Comparison of ENCODE assay signal across 17 mouse cellular contexts in the genomic region with DNA sequence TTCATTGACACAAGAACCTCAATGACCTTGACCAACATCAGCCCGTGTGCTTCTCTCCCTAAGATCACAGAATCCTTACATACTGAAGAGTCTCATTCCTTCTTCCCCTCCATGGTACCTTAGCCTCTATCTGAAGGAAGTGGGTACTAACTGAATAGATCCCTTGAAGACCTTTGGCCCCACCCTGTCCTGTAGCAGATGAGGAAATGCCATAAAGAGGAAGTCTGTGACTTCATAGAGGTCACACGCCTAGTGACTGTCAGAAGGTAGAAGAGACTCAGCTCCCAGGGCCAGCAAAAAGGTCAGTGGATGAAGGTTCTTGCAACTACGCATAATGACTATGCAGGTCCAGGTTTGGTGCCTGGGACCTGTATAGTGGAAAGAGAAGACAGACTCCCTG. TPM values are rescaled to one million over a fixed set of nuclear protein-coding genes. Genes with fewer than 3 reads are reported as not detected.
DNase-seq lines count a peak whose midpoint lies in the region; ATAC-seq and TF ChIP-seq lines count a peak whose summit lies in the region.
"Had no signal": no experiment of that assay in that cellular context is flagged by ENCODE, and none has a peak within 500 bp of the region (broad histone marks: within the 10 kb centered on the region; RNA-seq: fewer than 3 reads in every experiment).

No protein-coding gene starts in this region.

- H3K9ac ChIP-seq in midbrain, embryonic 14.5 days (replicated peaks; ENCODE audit: low read length): no peak overlapping the region
- H3K9ac ChIP-seq: heart, embryonic 13.5 days; limb, embryonic 13.5 days; lung, embryonic 15.5 days; midbrain, embryonic 15.5 days; neural tube, embryonic 12.5 days had no signal

- no peaks in the 10 kb centered on the region for H3K36me3 ChIP-seq in G1E (replicated peaks)
- no peaks in the 10 kb centered on the region for H3K36me3 ChIP-seq in midbrain, embryonic 14.5 days (ENCODE audit: control insufficient read depth, insufficient read depth, low read length)
- H3K36me3 ChIP-seq: heart, embryonic 13.5 days; hindbrain, embryonic 10.5 days; limb, embryonic 13.5 days; lung, embryonic 15.5 days; midbrain, embryonic 15.5 days; neural tube, embryonic 12.5 days had no signal

- H3K9me3 ChIP-seq in G1E (replicated peaks): no peaks in the 10 kb centered on the region
- H3K9me3 ChIP-seq in midbrain, embryonic 14.5 days (ENCODE audit: control insufficient read depth, low read length): no peaks in the 10 kb centered on the region
- H3K9me3 ChIP-seq: heart, embryonic 13.5 days; hindbrain, embryonic 10.5 days; limb, embryonic 13.5 days; lung, embryonic 15.5 days; midbrain, embryonic 15.5 days; neural tube, embryonic 12.5 days had no signal

- H3K4me3 ChIP-seq in G1E (ENCODE audit: low read depth, low read length): no peak overlapping the region
- no peak overlapping the region for H3K4me3 ChIP-seq in midbrain, embryonic 14.5 days (replicated peaks; ENCODE audit: low read depth, low read length)
- H3K4me3 ChIP-seq: heart, embryonic 13.5 days; hindbrain, embryonic 10.5 days; limb, embryonic 13.5 days; lung, embryonic 15.5 days; midbrain, embryonic 15.5 days; neural tube, embryonic 12.5 days had no signal

- no peak for TF ChIP-seq CTCF in G1E (IDR thresholded peaks at IDR 0.05; ENCODE audit: low read depth, low read length)

- H3K4me1 ChIP-seq in G1E (ENCODE audit: insufficient read depth, low read depth, low read length): peaks cover 43% of the 10 kb centered on the region
- H3K4me1 ChIP-seq in midbrain, embryonic 14.5 days (ENCODE audit: control insufficient read depth, insufficient read depth, low read length): no peaks in the 10 kb centered on the region
- H3K4me1 ChIP-seq: heart, embryonic 13.5 days; limb, embryonic 13.5 days; lung, embryonic 15.5 days; midbrain, embryonic 15.5 days; neural tube, embryonic 12.5 days had no signal

- H3K27ac ChIP-seq in midbrain, embryonic 14.5 days (replicated peaks; ENCODE audit: low read depth, low read length): no peak overlapping the region
- H3K27ac ChIP-seq: heart, embryonic 13.5 days; hindbrain, embryonic 10.5 days; limb, embryonic 13.5 days; lung, embryonic 15.5 days; midbrain, embryonic 15.5 days; neural tube, embryonic 12.5 days had no signal

- no peak overlapping the region for H3K4me2 ChIP-seq in midbrain, embryonic 14.5 days (ENCODE audit: low read length)
- H3K4me2 ChIP-seq: heart, embryonic 13.5 days; limb, embryonic 13.5 days; lung, embryonic 15.5 days; midbrain, embryonic 15.5 days; neural tube, embryonic 12.5 days had no signal

- peak; percentile 43 for DNase-seq in lung, postnatal 25 days (ENCODE audit: low spot score)
- DNase-seq in lung, postnatal 14 days: no peak
- DNase-seq in G1E (ENCODE audit: low spot score): peak; percentile 62
- DNase-seq in gastrocnemius, adult 18-20 months (ENCODE audit: low spot score): no peak
- no peak for DNase-seq in midbrain, embryonic 14.5 days
- DNase-seq: cerebellum, adult 11-12 months; gastrocnemius, postnatal 36 days; kidney, postnatal 14 days had no signal

- H3K27me3 ChIP-seq in G1E (ENCODE audit: insufficient read depth, low read length): no peaks in the 10 kb centered on the region
- H3K27me3 ChIP-seq in midbrain, embryonic 14.5 days (ENCODE audit: control insufficient read depth, insufficient read depth, low read length): no peaks in the 10 kb centered on the region
- H3K27me3 ChIP-seq: heart, embryonic 13.5 days; limb, embryonic 13.5 days; lung, embryonic 15.5 days; midbrain, embryonic 15.5 days; neural tube, embryonic 12.5 days; Patski had no signal

- peak; percentile 89 for ATAC-seq in G1E (ENCODE audit: extremely low read depth, insufficient number of reproducible peaks, low FRiP score, poor library complexity, severe bottlenecking)
- ATAC-seq in hematopoietic stem cell, adult 5-6 weeks (replicated peaks in 1 of 2; ENCODE audit: insufficient read depth in 1 of 2, low FRiP score in 2 of 2, low TSS enrichment in 1 of 2, low read depth in 1 of 2, poor library complexity in 2 of 2, severe bottlenecking in 2 of 2): peak; percentile 90 to 93
- ATAC-seq in neutrophil, adult 5-6 weeks (ENCODE audit: extremely low read depth, insufficient number of reproducible peaks, low FRiP score, poor library complexity, severe bottlenecking): peak; percentile 97
- ATAC-seq in midbrain, embryonic 14.5 days (ENCODE audit: low FRiP score, low TSS enrichment): no peak
- ATAC-seq: midbrain, embryonic 15.5 days; Patski had no signal

- 89% methylated on average over 3 of the region's 3 CpGs for WGBS in midbrain, embryonic 14.5 days

RNA-seq across cellular contexts. Expression of a gene that starts 5.8 kb away (rescaled TPM):
- total RNA-seq in G1E (2014; fragmentation: Nextera tagmentation) (104 and 115 TPM in 2 replicates), G1E (2017) (46.5 and 47.9 TPM in 2 replicates)
- 36.3 and 42.3 TPM in 2 replicates for polyA plus RNA-seq in G1E (2012)
- 14.4 and 15.9 TPM in 2 replicates for total RNA-seq in hematopoietic stem cell, adult 5-6 weeks (2017)
- 28.6 and 29.8 TPM in 2 replicates for total RNA-seq in neutrophil, adult 5-6 weeks (2017)
- total RNA-seq in gastrocnemius, adult 18-20 months (2021): 1 to 10 TPM; 4.5 to 5.8 TPM
- polyA plus RNA-seq in midbrain, embryonic 14.5 days (2014; fragmentation: Nextera tagmentation; extraction: Ambion mirVana): 5.2 and 6.5 TPM in 2 replicates

Comparison
In these comparisons a context has a peak if more than half of its experiments do, and no peak if none do; other contexts are left out.
1. DNase-seq: peak in lung, postnatal 25 days (single experiment) and G1E (single experiment); none in lung, postnatal 14 days (single experiment), gastrocnemius, adult 18-20 months (single experiment) and midbrain, embryonic 14.5 days (single experiment).